Mouse (Mus musculus): ENCODE measurements around the gene Rhobtb3. TPM values are rescaled to one million over a fixed set of nuclear protein-coding genes. Genes with fewer than 3 reads are reported as not detected.
"Not testable (repeated sequence)": the region's sequence is repeated elsewhere in the genome, so short reads cannot be mapped to it uniquely, and the experiment has no call there.

Gene Rhobtb3
- total RNA-seq, 2 experiments from 2014 or later: 23.9 to 25.9 TPM

GRCm38 (mm10) chr13:75930660-75931059, 13.1 kb downstream of the Rhobtb3 start:
- intact Hi-C loops (cut with DNase I): no loop called here
- no peak for DNase-seq

GRCm38 (mm10) chr13:75930023-75930422, 13.7 kb downstream of the Rhobtb3 start:
- intact Hi-C loops (cut with DNase I): no loop called here

GRCm38 (mm10) chr13:75929071-75929470, 14.7 kb downstream of the Rhobtb3 start:
- intact Hi-C loops (cut with DNase I); DNase-seq: not testable (repeated sequence)

More at GRCm38 (mm10) chr13:75930023-75930422, 13.7 kb downstream of the Rhobtb3 start:
- no peak for DNase-seq

DNA sequence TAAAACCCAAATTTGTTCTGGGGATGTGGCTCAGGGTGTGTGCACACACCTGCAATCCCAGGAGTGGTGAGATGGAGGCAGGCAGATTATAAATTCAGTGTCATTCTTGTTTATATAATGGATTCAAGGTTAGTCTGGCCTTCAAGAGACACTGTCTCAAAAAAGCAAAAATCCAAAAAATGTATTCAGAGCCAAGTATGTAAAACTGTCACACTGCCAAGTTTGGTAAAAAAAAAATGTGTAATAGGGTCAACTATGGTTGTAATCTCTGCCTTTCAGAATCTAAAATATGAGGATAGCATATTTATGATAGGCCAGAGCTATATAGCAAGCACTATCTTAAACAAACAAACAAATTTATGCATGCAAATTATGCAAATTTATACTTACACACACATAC, 15.8 kb downstream of the Rhobtb3 start:
- intact Hi-C loops (cut with DNase I): no loop called here
- no peak for DNase-seq

DNA sequence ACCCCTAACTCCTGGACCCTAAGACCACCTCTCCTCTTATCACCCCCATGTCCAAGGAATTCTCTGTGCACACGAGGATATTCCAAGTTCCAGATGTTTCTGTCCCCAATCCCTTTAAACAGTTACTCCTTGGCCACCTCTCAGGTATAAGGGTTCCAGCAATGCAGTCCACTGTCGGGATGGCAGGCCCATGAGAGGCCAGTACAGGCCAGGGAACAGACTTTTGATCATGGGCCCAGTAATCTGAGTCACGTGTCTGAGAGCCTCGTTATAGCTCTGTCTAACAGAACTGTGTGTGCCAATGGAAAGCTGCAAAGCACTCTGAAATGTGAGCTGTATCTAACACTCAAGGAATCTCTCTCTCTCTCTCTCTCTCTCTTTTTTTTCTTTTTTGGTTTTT, 29.6 kb downstream of the Rhobtb3 start:
- intact Hi-C loops (cut with DNase I): no loop called here
- no peak for DNase-seq

DNA sequence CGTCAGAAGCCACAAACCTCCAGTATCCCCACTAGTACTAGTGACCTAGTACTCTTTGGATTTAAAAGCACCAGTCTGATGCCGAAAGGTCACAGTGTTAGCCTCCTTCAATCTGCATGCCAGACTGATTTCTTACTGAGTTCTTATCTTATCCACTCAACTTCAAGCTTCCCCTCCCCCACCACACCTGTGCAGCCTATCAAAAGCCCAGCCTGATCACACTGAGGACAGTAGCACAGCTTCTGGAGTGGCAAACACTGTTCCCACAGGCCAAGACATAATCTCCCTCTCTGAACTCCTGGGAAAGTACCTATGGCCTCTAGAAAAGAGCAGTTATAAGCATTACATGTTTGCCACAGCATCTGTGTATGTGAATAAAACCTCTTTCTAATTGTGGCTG, 35.5 kb downstream of the Rhobtb3 start:
- no peak for DNase-seq
- intact Hi-C loops (cut with DNase I): no loop called here

DNA sequence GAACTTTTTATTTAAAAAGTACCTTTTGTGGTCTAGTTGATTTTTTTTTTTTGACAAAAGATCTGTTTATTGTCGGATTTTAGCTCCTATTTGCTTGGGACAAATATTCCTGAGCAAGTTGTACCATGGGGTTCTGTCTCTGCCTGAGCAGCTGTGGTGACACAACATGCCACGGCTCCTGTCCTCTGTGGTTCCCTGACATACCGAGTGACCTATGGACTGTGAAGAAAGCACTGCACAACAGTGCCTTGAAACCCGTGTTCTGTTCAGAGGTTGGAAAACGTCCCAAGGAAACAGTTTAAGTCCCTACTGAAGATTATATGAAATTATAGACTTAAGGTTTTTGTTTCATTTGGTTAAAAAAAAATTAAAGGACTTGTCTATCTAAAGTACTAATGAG, 36.6 kb downstream of the Rhobtb3 start:
- intact Hi-C loops (cut with DNase I): no loop called here
- no peak for DNase-seq

- DNase-seq: no peak
- intact Hi-C loops (cut with DNase I): no loop called here
Measured at GRCm38 (mm10) chr13:75904660-75905059, 39.1 kb downstream of the Rhobtb3 start.

DNA sequence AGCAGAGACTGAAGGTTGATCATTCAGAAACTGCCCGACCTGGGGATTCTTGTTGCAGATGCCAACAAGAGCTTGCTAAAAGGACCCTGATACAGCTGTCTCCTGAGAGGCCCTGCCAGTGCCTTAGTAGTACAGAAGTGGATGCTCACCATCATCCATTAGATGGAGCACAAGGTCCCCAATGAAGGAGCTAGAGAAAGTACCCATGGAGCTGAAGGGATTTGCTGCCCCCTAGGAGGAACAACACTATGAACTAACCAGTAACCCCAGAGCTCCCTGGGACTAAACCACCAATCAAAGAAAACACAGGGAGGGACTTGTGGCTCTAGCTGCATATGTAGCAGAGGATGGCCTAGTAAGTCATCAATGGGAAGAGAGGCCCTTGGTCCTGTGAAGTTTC, 42.8 kb downstream of the Rhobtb3 start:
- intact Hi-C loops (cut with DNase I): not testable (repeated sequence)

GRCm38 (mm10) chr13:75892876-75893275, 50.8 kb downstream of the Rhobtb3 start:
- intact Hi-C loops (cut with DNase I): no loop called here
- DNase-seq: no peak

More for the DNA sequence above, 42.8 kb downstream of the Rhobtb3 start:
- DNase-seq: not testable (repeated sequence)

DNA sequence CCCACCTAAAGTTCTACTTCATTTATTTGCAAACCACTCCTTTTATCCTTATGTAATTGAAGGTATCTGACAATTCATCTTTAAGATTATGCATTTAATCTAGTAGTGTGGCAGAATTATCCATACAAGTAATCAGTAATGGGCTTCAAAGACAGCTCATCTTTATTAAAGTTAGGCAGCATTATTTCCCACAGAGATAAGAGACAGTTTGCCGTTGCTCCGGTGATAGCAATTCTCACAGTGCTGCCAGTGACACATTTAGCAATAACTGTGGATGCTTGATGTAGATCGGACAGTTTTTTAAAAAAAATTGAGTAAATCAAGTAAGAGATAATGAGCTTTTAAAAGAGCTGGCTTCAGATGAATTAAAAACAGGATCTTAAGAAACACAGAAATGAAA, 51.4 kb downstream of the Rhobtb3 start:
- DNase-seq: no peak
- intact Hi-C loops (cut with DNase I): no loop called here

- intact Hi-C loops (cut with DNase I): no loop called here
- no peak for DNase-seq
Measured at GRCm38 (mm10) chr13:75891868-75892267, 51.9 kb downstream of the Rhobtb3 start.

GRCm38 (mm10) chr13:75883792-75884191, 59.9 kb downstream of the Rhobtb3 start:
- peak; percentile 64 to 71 for DNase-seq
- intact Hi-C loops (cut with DNase I): loop anchor here (5.0 kb wide), 1 partner anchor 134 kb away; the partner anchor contains the start of gene Rfesd

- no peak for DNase-seq
- intact Hi-C loops (cut with DNase I): loop anchor here (5.0 kb wide), 1 partner anchor 137 kb away; the partner anchor contains the start of gene Rfesd
Measured at GRCm38 (mm10) chr13:75880501-75880900, 63.2 kb downstream of the Rhobtb3 start.

DNA sequence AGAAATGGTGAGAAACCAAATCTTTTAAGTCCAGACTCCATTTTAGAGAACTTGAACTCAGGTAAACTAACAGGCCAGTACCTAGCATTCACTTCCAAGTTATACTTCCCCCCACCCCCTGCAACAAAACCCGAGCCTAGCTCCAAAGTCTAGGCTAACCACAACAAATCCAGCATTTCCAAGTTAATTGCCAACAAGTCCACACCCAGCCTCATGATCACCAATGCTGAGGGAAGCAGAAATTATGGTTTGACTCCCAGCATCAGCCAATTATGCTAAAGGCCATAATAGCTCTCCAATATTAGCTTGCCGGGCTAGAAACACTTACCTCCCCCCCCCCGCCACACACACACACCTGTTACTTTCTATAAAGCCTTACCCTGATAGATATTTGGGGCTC, 64.0 kb downstream of the Rhobtb3 start:
- intact Hi-C loops (cut with DNase I): loop anchor here (5.0 to 10.0 kb wide), 4 partner anchors 82 to 1015 kb away; partner anchors contain the start of gene Rfesd
- DNase-seq: no peak

DNA sequence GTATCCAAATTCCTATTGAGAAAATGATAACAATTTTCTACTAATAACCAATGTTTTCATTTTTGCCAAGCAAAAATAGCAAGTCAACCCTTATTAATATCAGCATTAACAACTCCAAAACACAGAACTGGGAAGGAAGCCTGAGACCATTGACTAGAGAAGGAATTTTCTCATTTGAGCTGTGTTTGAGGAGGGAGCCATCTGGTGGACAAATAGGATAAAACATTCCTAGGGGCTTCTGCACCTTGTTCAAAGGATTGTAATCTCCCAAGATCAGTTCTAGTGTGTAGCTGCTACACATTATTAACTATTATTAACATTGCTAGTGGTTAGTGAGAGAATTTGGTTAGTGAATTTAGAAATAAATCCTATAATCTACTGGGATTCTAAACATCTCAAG, 65.8 kb downstream of the Rhobtb3 start:
- intact Hi-C loops (cut with DNase I): loop anchor here (1.0 to 10.0 kb wide), 4 partner anchors 81 to 1013 kb away; no protein-coding TSS in a partner anchor
- peak; percentile 62 to 72 for DNase-seq

DNA sequence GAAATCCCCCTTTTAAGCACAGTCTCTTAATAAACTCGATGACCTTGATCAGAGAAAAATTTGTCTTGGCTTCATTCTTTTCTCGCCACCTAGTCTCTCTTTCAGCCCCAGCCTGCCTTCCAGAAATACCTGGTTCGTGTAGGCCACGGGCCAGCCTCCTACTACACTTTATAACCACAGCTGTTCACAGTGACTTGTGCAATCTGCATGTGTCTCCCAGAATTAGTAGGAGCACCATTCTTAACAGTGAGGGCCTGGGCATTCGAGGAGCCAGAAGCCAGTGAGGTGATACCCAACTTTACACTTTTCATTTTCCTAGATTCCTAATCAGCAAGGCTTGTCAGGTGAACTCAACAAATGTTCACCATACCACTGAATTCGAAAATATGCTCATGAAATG, 67.1 kb downstream of the Rhobtb3 start:
- DNase-seq: no peak
- intact Hi-C loops (cut with DNase I): loop anchor here (5.0 to 10.0 kb wide), 3 partner anchors 79 to 1012 kb away; no protein-coding TSS in a partner anchor

GRCm38 (mm10) chr13:75876188-75876587, 67.5 kb downstream of the Rhobtb3 start:
- intact Hi-C loops (cut with DNase I): loop anchor here (5.0 to 10.0 kb wide), 3 partner anchors 79 to 1011 kb away; no protein-coding TSS in a partner anchor
- not testable (repeated sequence) for DNase-seq

DNA sequence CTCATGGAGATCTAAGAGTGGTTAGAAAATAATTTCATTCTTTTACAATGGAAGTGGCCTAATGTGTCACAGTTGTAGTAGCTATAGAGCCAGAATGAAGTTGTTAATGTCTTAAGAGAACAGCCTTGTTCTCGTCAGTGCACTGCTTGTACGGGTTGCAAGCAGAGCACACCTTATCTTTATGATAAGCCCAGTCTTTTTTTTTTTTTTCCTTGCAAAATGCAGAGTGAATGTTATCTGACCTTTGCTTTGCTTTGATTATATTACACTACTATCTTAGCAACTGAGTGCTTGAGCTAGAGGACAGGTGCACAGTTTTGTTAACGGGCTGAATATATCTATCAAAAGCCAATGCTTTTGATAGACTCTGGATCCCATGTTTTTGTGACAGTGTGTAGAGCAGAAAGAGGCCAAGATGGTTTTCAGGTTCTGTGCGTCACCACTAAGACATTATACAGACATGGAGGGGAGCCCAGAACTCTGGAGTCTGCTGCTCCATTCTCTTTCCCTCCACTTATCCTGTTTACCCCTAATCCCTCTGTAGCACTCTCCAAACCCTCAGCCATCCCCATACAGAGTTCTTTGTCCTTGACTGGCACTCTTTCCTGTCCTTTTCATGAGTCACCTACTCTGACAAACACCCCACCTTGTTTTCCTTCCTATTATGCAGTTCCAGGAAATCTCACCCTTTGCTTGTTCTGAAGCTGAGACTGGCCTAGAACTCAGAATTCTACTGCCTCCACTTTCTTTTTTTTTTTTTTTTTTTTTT, 68.9 kb downstream of the Rhobtb3 start:
- DNase-seq: no peak
- intact Hi-C loops (cut with DNase I): loop anchor here (5.0 to 10.0 kb wide), 3 partner anchors 77 to 1010 kb away; no protein-coding TSS in a partner anchor

DNA sequence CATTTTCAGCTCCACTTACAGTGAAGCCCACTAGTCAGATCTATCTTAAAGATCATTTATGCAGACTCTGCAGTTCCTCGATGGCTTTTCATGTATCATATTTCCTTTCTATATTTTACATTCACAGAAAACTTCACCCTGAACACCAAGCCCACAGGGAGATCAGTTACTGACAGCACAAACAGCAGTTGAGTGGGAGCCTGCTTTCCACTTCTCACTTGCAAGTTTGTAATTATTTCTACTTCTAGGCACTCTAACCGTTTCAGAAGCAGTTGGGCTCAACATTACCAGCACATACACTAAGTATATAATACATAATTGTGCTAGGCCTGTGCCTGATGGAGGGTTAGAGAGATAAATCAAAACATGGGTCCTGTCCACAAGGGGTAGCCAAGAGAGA, 75.8 kb downstream of the Rhobtb3 start:
- intact Hi-C loops (cut with DNase I): no loop called here
- no peak for DNase-seq

- intact Hi-C loops (cut with DNase I): no loop called here
- DNase-seq: no peak
Measured at GRCm38 (mm10) chr13:75865486-75866184, 78.1 kb downstream of the Rhobtb3 start.
